Mouse (Mus musculus) CH12.LX (cell line): ENCODE measurements around the gene Nufip1. TPM values are rescaled to one million over a fixed set of nuclear protein-coding genes. Genes with fewer than 3 reads are reported as not detected.

ENCODE experiments used
- DNase-seq: peaks from one replicate; pipeline ENCODE4 v3.0.0-alpha.2; 2013; ENCODE audit errors: extremely low read depth
- H3K27ac ChIP-seq: 2 replicates; pipeline ENCODE4 v1.5.1; 2012; ENCODE audit warnings: low read depth, mild to moderate bottlenecking, control low read depth, moderate library complexity; ENCODE audit not compliant: insufficient read depth
- H3K27me3 ChIP-seq: replicated peaks from 2 replicates; pipeline ENCODE3; 2012; ENCODE audit warnings: inconsistent platforms
- H3K36me3 ChIP-seq, 2 experiments: replicated peaks in 1 of 2; 2 replicates each; pipeline versions ENCODE3 to v1.6.1; 2012; ENCODE audit warnings: inconsistent platforms in 1 of 2, low read length in 1 of 2, mild to moderate bottlenecking in 1 of 2, mixed read lengths in 1 of 2, moderate library complexity in 1 of 2; ENCODE audit not compliant: control insufficient read depth in 1 of 2, insufficient read depth in 1 of 2
- H3K4me1 ChIP-seq, 2 experiments: 2 replicates each; pipeline ENCODE4 v1.6.1; 2012; ENCODE audit warnings: inconsistent platforms in 1 of 2, moderate library complexity in 1 of 2; ENCODE audit not compliant: insufficient read depth in 2 of 2, control insufficient read depth in 1 of 2
- H3K4me2 ChIP-seq: 2 replicates; pipeline ENCODE4 v1.6.1; 2012; ENCODE audit warnings: low read depth, mild to moderate bottlenecking, control low read depth; ENCODE audit not compliant: poor library complexity, insufficient read depth, severe bottlenecking
- H3K4me3 ChIP-seq, 3 experiments: fragments of 150-350 bp in 1 of 3; sonication (generic) in 1 of 3; replicated peaks in 1 of 3; 2 replicates each; pipeline versions ENCODE3 to v1.5.1; 2011 to 2012; ENCODE audit warnings: low read depth in 2 of 3, low read length in 2 of 3, mild to moderate bottlenecking in 2 of 3, moderate library complexity in 2 of 3, control low read depth in 1 of 3, improper control_type of control experiment in 1 of 3, inconsistent platforms in 1 of 3, mixed read lengths in 1 of 3; ENCODE audit not compliant: poor library complexity in 1 of 3
- H3K79me2 ChIP-seq: replicated peaks from 2 replicates; pipeline ENCODE4 v1.6.1; 2012; ENCODE audit warnings: mild to moderate bottlenecking, moderate library complexity; ENCODE audit not compliant: control insufficient read depth, poor library complexity, insufficient read depth, severe bottlenecking; ENCODE audit errors: extremely low read depth
- H3K9ac ChIP-seq: 2 replicates; pipeline ENCODE4 v1.6.1; 2012; ENCODE audit warnings: low read depth, mild to moderate bottlenecking, control low read depth, moderate library complexity; ENCODE audit not compliant: insufficient read depth
- H3K9me3 ChIP-seq: replicated peaks from 2 replicates; pipeline ENCODE3; 2012; ENCODE audit warnings: low read length, inconsistent platforms, mixed read lengths
- CHD1 ChIP-seq: IDR thresholded peaks from 2 replicates; pipeline ENCODE4 v1.6.1; 2012; ENCODE audit warnings: low read depth, low read length, improper control_type of control experiment, inconsistent platforms
- CHD2 ChIP-seq: IDR thresholded peaks from 2 replicates; pipeline ENCODE4 v1.6.1; 2011; ENCODE audit warnings: low read length, improper control_type of control experiment
- E2F4 ChIP-seq: IDR thresholded peaks from 2 replicates; pipeline ENCODE4 v1.6.1; 2011; ENCODE audit warnings: low read depth, low read length, improper control_type of control experiment; ENCODE audit not compliant: insufficient replicate concordance
- IRF4 ChIP-seq: IDR thresholded peaks from 2 replicates; pipeline ENCODE4 v1.6.1; 2014; ENCODE audit warnings: low read depth, mild to moderate bottlenecking, inconsistent platforms, low read length, improper control_type of control experiment
- JUN ChIP-seq: IDR thresholded peaks from 2 replicates; pipeline ENCODE4 v1.6.1; 2011; ENCODE audit warnings: low read depth, mild to moderate bottlenecking, low read length, improper control_type of control experiment, moderate library complexity; ENCODE audit not compliant: insufficient read depth
- JUND ChIP-seq: conservative IDR thresholded peaks from 2 replicates; pipeline ENCODE4 v1.6.1; 2011; ENCODE audit warnings: low read depth, low read length, improper control_type of control experiment
- KAT2A ChIP-seq: IDR thresholded peaks from 2 replicates; pipeline ENCODE4 v1.6.1; 2012; ENCODE audit warnings: low read length, improper control_type of control experiment, inconsistent platforms; ENCODE audit not compliant: insufficient replicate concordance
- MAZ ChIP-seq: IDR thresholded peaks from 2 replicates; pipeline ENCODE4 v1.6.1; 2012; ENCODE audit warnings: low read depth, mild to moderate bottlenecking, inconsistent platforms, low read length, improper control_type of control experiment, moderate library complexity
- MEF2A ChIP-seq: IDR thresholded peaks from 2 replicates; pipeline ENCODE4 v1.6.1; 2014; ENCODE audit warnings: low read depth, mild to moderate bottlenecking, inconsistent platforms, low read length, improper control_type of control experiment, borderline replicate concordance
- MXI1 ChIP-seq: IDR thresholded peaks from 2 replicates; pipeline ENCODE4 v1.6.1; 2011; ENCODE audit warnings: mild to moderate bottlenecking, low read depth, low read length, improper control_type of control experiment
- NELFE ChIP-seq: IDR thresholded peaks from 2 replicates; pipeline ENCODE4 v1.6.1; 2011; ENCODE audit warnings: low read depth, low read length, improper control_type of control experiment
- POLR2A ChIP-seq: IDR thresholded peaks from 2 replicates; pipeline ENCODE4 v1.6.1; 2011; ENCODE audit warnings: low read depth, mild to moderate bottlenecking, improper control_type of control experiment, low read length
- SIN3A ChIP-seq: IDR thresholded peaks from 2 replicates; pipeline ENCODE4 v1.6.1; 2012; ENCODE audit warnings: low read length, improper control_type of control experiment, inconsistent platforms
- SMC3 ChIP-seq: IDR thresholded peaks from 2 replicates; pipeline ENCODE4 v1.6.1; 2011; ENCODE audit warnings: low read depth, low read length, improper control_type of control experiment
- TBP ChIP-seq: conservative IDR thresholded peaks from 2 replicates; pipeline ENCODE4 v1.6.1; 2011; ENCODE audit warnings: low read depth, low read length, improper control_type of control experiment
- UBTF ChIP-seq: IDR thresholded peaks from 2 replicates; pipeline ENCODE4 v1.6.1; 2012; ENCODE audit warnings: low read depth, mild to moderate bottlenecking, inconsistent platforms, low read length, improper control_type of control experiment, moderate library complexity
- USF1 ChIP-seq: IDR thresholded peaks from 2 replicates; pipeline ENCODE4 v1.6.1; 2014; ENCODE audit warnings: low read depth, mild to moderate bottlenecking, inconsistent platforms, low read length, improper control_type of control experiment
- USF2 ChIP-seq: conservative IDR thresholded peaks from 2 replicates; pipeline ENCODE4 v1.6.1; 2011; ENCODE audit warnings: low read depth, low read length, improper control_type of control experiment
- ZC3H11A ChIP-seq: IDR thresholded peaks from 2 replicates; pipeline ENCODE4 v1.6.1; 2012; ENCODE audit warnings: low read depth, mild to moderate bottlenecking, inconsistent platforms, low read length, improper control_type of control experiment
- ZMIZ1 ChIP-seq: IDR thresholded peaks from 2 replicates; pipeline ENCODE4 v1.6.1; 2012; ENCODE audit warnings: low read depth, mild to moderate bottlenecking, inconsistent platforms, low read length, improper control_type of control experiment
- dilution Hi-C: fragments of 300-500 bp; cut with MboI; formaldehyde crosslinking; loops from 2 replicates; pipeline ENCODE4 v1.14.3; 2020; ENCODE audit warnings: low sequenced_read_pairs; ENCODE audit not compliant: extremely low pct_unique_long_range_greater_than_20kb, extremely low pct_ligation_motif_present
- in situ Hi-C: fragments of 300-500 bp; cut with MboI; formaldehyde crosslinking; loops from 3 replicates; pipeline ENCODE4 v1.14.3; 2019; ENCODE audit warnings: low sequenced_read_pairs, low pct_ligation_motif_present, low pct_unique_long_range_greater_than_20kb, mixed read lengths
- polyA plus RNA-seq: library from polyadenylated mRNA; unstranded; fragments of >175 nt; gene quantifications from 2 replicates; pipeline ENCODE4 v1.2.1, GENCODE M21; 2012; ENCODE audit warnings: low read depth; ENCODE audit not compliant: insufficient read length
- total RNA-seq, 2 experiments: library from RNA; depleted of rRNA; stranded (reverse); fragments of 300-350 nt in 1 of 2; fragments of >200 nt in 1 of 2; gene quantifications; 2 replicates each; pipeline ENCODE4 v1.2.3; 2012 to 2014

Nufip1 gene
- total and polyA plus RNA-seq, 3 experiments, result 14.8 to 32.1 (median 24.6) TPM

- in situ Hi-C loops (loop anchor here (25.0 kb wide), 1 partner anchor 848 kb away; no protein-coding TSS in a partner anchor), dilution Hi-C loops (no loop called here)
- TF ChIP-seq POLR2A (no peak), CHD1 (no peak), SMC3 (no peak), KAT2A (no peak), UBTF (no peak), CHD2 (no peak)
- H3K36me3 ChIP-seq, result no peaks in the 10 kb centered on the region
- peaks cover 3% of the 10 kb centered on the region for H3K9me3 ChIP-seq
- no peak overlapping the region for H3K4me2 ChIP-seq
- no peaks in the 10 kb centered on the region for H3K79me2 ChIP-seq
- H3K4me3 ChIP-seq, result no peak overlapping the region
- H3K9ac ChIP-seq, result no peak overlapping the region
- no peak for DNase-seq
- H3K4me1 ChIP-seq, result peaks cover 2 to 6% of the 10 kb centered on the region in 2 experiments; a peak in 3 of 4 replicates
- no peak overlapping the region for H3K27ac ChIP-seq
- no peaks in the 10 kb centered on the region for H3K27me3 ChIP-seq
Measured at GRCm38 (mm10) chr14:76164236-76164635, 53.5 kb downstream of the Nufip1 start.

DNA sequence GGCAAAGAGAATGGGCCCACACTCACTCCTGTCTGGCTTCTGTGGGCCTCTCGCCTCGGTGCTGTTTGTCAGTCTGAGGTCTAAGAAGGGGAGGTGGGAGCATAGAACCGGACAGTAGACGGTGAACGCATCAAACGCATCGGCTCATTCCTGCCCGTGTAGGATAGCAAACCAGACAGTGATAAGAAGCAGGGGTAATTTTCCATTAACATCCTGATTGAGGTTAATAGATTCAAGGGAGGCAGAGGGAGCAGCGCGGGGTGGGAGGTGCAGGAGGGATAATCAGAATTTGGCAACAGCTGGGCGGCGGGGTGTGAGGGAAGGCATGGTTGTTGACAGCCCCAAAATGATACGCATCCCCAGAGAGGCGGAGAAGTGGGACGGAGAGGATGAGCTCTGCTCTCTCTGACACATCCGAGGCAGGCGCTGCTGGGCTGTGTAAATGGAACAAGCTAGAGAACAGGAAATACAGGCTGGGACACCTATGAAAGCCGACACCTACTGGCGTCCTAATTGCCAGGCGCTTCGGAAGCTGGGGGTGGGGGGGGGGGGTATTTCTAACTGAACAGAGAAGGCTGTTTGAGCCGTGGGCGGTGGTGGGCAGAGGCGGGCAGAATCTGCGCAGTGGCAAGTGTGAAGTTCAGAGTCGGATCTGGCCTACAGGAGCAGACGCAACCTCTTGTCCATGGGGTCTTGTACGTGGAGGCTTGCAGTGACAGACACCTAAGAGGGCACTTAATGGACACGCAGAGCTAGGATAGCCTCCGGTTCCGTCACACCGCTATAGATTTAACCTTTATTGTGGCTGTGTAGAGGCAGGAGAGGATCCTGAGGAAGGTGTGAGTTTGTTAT is 54.4 kb downstream of the Nufip1 start:
- Histone ChIP-seq H3K4me1 (peaks cover 2 to 8% of the 10 kb centered on the region in 2 experiments; a peak in 3 of 4 replicates), H3K9ac (no peak overlapping the region), H3K4me2 (no peak overlapping the region), H3K4me3 (no peak overlapping the region), H3K36me3 (no peaks in the 10 kb centered on the region), H3K27me3 (no peaks in the 10 kb centered on the region), H3K27ac (no peak overlapping the region), H3K9me3 (peaks cover 3% of the 10 kb centered on the region), H3K79me2 (no peaks in the 10 kb centered on the region)
- DNase-seq, result no peak
- TF ChIP-seq KAT2A (no peak), ZC3H11A (no peak), USF1 (no peak), NELFE (no peak), E2F4 (no peak), TBP (no peak), JUN (no peak), IRF4 (no peak), USF2 (no peak), MEF2A (no peak), MXI1 (no peak), ZMIZ1 (no peak), JUND (no peak), SIN3A (no peak), CHD2 (no peak), MAZ (no peak)
- in situ Hi-C loops, result loop anchor here (25.0 kb wide), 1 partner anchor 847 kb away; no protein-coding TSS in a partner anchor
- dilution Hi-C loops, result no loop called here
